Mouse (Mus musculus) neural tube, embryonic 13.5 days (tissue): Measurements from ENCODE around the gene Cul7. TPM values are rescaled to one million over a fixed set of nuclear protein-coding genes. Genes with fewer than 3 reads are reported as not detected.
A peak's percentile ranks its signal among the peaks of the same experiment; 100 is the strongest.

Experiments used
- ATAC-seq: fragments of 200-750 bp; cut with Nextera tagmentation; 2 replicates; pipeline ENCODE4 v1.8.0; 2017; ENCODE audit warnings: low read depth, mild to moderate bottlenecking, moderate TSS enrichment, moderate library complexity
- H3K27ac ChIP-seq: fragments of 300-500 bp; sonication (generic); replicated peaks from 2 replicates; pipeline ENCODE4 v1.5.1; 2015; ENCODE audit warnings: moderate library complexity, mild to moderate bottlenecking, inconsistent platforms
- H3K27me3 ChIP-seq: fragments of 300-500 bp; sonication (generic); 2 replicates; pipeline ENCODE4 v1.6.1; 2015; ENCODE audit warnings: mild to moderate bottlenecking, inconsistent platforms
- H3K36me3 ChIP-seq: fragments of 300-500 bp; sonication (generic); 2 replicates; pipeline ENCODE4 v1.6.1; 2015; ENCODE audit warnings: mild to moderate bottlenecking, inconsistent platforms
- H3K4me1 ChIP-seq: fragments of 300-500 bp; sonication (generic); replicated peaks from 2 replicates; pipeline ENCODE4 v1.6.1; 2015; ENCODE audit warnings: inconsistent platforms
- H3K4me2 ChIP-seq: fragments of 300-500 bp; sonication (generic); 2 replicates; pipeline ENCODE4 v1.6.1; 2015; ENCODE audit warnings: inconsistent platforms, mild to moderate bottlenecking, moderate library complexity
- H3K4me3 ChIP-seq: fragments of 300-500 bp; sonication (generic); 2 replicates; pipeline ENCODE4 v1.5.1; 2015; ENCODE audit warnings: mild to moderate bottlenecking, inconsistent platforms
- H3K9ac ChIP-seq: fragments of 300-500 bp; sonication (generic); 2 replicates; pipeline ENCODE4 v1.6.1; 2015; ENCODE audit warnings: moderate library complexity, mild to moderate bottlenecking, inconsistent platforms
- H3K9me3 ChIP-seq: fragments of 300-500 bp; sonication (generic); 2 replicates; pipeline ENCODE4 v1.6.1; 2016; ENCODE audit warnings: inconsistent platforms
- WGBS: fragments of 180-500 bp; shearing (Covaris S2); methylation state at CpG from one replicate; pipeline ENCODE4 v1.1.7; 2015; 5-methylcytosine and 5-hydroxymethylcytosine counted together
- polyA plus RNA-seq: library from polyadenylated mRNA; unstranded; fragments of >200 nt; fragmentation: Nextera tagmentation; extraction: Ambion mirVana; gene quantifications from 2 replicates; pipeline ENCODE4 v1.2.1, GENCODE M21; 2015

The Cul7 gene
- polyA plus RNA-seq, 1 experiment from 2014 or later, result 40.0 TPM

DNA sequence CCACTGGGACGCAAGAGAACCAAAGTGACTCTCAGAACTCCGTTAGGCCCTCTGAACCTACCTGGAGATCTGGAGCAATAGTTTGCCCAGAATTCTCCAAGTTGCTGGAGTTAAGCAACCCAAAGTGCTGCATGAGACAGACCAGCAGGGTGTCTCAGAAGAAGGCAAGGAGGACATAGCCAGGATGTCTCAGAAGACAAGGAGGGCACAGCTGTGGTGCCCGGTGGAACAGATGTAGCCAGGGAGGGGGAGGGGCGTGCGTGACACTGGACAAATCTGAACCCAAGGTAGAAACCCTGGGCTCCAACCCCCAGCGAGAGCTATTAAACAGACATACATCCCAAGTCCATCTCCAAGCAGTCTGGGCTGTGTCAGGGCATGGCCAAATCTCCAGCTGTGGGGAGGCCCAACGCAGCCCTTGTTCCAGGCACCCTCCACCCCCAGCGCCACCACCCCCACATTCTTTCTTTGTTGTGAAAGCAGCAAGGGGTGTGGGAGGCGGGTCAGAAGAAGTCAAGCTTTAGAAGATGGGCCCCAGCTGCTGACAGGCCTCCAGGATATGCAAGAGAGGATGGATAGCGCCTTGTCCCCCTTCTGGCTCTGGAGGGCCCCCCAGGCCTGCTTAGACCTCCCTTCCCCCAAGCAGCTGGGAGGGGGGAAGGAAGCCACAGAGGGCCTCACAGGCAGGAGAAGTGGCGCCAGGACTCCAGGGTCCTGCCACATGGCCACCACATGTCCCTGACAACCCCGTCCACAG, 20.3 kb upstream of the Cul7 start:
- WGBS, result 7% methylated on average over 12 of the region's 12 CpGs
- no peaks in the 10 kb centered on the region for H3K9me3 ChIP-seq
- peaks cover 42% of the 10 kb centered on the region for H3K36me3 ChIP-seq
- H3K4me1 ChIP-seq, result peaks cover 52% of the 10 kb centered on the region
- H3K4me2 ChIP-seq, result peak overlapping the region; percentile 82
- H3K4me3 ChIP-seq, result peak overlapping the region; percentile 98
- ATAC-seq, result peak; percentile 56
- peak overlapping the region; percentile 99 for H3K9ac ChIP-seq
- no peaks in the 10 kb centered on the region for H3K27me3 ChIP-seq
- H3K27ac ChIP-seq, result peak overlapping the region; percentile 93

DNA sequence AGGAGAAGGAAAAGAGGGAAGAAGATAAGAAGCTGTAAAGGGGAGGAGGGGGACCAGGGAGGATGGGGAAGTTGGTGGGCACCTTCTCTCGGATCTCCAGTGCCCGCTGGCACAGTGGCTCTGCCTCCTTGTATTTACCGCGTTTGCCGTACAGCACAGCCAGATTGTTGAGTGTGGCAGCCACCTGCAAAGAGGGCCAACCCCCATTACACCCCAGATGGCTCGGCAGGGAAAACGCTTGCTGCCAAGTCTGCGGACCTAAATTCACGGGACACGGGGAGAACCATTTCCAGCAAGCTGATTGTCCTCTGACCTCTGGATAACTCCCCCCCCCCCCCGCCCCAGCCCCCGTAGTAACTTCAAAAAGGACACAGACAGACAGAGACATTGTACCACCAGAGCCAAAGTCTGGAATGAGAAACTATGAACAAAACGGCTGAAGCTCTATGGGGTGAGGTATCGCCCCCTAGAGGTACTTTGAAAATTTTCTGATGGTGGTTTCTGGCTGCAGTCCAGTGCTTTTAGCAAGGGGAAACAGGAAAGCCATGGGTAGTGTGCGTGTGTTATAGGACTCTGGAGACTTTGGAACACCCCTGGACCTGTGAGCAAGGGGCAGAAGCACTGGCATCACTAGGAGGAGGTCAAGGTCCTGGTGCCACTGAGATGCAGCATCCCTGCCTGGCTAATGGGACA, 13.2 kb upstream of the Cul7 start:
- 0 out of 2 replicates have a peak overlapping the region, but pooled peaks have one; percentile 24 for H3K27ac ChIP-seq
- H3K4me1 ChIP-seq, result peaks cover 5% of the 10 kb centered on the region
- peaks cover 76% of the 10 kb centered on the region for H3K36me3 ChIP-seq
- H3K4me2 ChIP-seq, result peak overlapping the region; percentile 39
- no peak overlapping the region for H3K4me3 ChIP-seq
- WGBS, result 14% methylated on average over 15 of the region's 15 CpGs
- H3K9ac ChIP-seq, result peak overlapping the region; percentile 42
- H3K27me3 ChIP-seq, result no peaks in the 10 kb centered on the region
- H3K9me3 ChIP-seq, result no peaks in the 10 kb centered on the region
- ATAC-seq, result no peak; the same call in 1 of the 2 replicates

DNA sequence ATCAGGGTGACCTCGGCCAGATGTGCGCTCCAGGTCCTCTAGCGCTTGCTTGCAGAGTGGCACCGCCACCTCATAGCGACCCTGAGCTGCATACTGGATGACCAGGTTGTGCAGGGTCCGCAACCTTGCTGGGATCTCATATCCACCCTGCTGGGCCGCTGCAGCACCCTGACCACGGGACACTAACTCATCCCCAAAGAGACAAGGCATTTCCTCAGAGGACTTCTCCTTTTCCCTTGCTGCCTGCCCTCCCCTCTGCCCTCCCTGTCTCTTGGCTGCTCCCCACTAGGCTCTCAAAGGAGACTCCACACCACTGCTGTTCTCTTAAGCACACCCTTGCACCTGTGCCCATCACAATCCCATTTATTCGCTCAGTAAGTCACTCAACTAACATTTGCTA, 10.2 kb upstream of the Cul7 start:
- ATAC-seq, result no peak
- 78% methylated on average over 9 of the region's 9 CpGs for WGBS
- H3K9ac ChIP-seq, result no peak overlapping the region
- H3K27me3 ChIP-seq, result no peaks in the 10 kb centered on the region
- no peak overlapping the region for H3K4me2 ChIP-seq
- no peak overlapping the region for H3K27ac ChIP-seq
- H3K9me3 ChIP-seq, result no peaks in the 10 kb centered on the region
- peaks cover 16% of the 10 kb centered on the region for H3K4me1 ChIP-seq
- no peak overlapping the region for H3K4me3 ChIP-seq
- peaks cover 68% of the 10 kb centered on the region for H3K36me3 ChIP-seq

DNA sequence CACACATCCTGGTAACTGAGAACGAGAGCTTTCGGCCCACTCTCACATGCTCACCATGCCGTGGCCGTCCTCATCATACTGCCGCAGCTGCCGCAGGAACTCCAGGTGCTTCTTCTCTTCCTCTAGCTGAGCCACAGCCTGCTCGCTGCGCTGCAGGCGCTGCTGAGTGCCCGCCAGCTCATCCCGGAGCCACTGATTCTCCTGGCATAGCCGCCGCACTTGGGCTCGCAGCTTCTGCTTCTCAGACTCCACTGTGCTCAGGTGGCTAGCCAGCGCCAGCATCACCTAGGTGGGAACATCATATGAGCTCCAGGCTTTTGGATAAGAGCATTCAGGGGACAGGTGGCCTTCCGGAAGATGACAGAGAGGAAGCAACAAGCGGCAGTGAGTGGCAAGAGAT, 8.1 kb upstream of the Cul7 start:
- Histone ChIP-seq H3K9me3 (no peaks in the 10 kb centered on the region), H3K27ac (no peak overlapping the region), H3K4me3 (no peak overlapping the region), H3K4me1 (peaks cover 22% of the 10 kb centered on the region), H3K9ac (no peak overlapping the region), H3K27me3 (no peaks in the 10 kb centered on the region), H3K36me3 (peaks cover 53% of the 10 kb centered on the region), H3K4me2 (no peak overlapping the region)
- 93% methylated on average over 17 of the region's 17 CpGs for WGBS
- no peak for ATAC-seq

DNA sequence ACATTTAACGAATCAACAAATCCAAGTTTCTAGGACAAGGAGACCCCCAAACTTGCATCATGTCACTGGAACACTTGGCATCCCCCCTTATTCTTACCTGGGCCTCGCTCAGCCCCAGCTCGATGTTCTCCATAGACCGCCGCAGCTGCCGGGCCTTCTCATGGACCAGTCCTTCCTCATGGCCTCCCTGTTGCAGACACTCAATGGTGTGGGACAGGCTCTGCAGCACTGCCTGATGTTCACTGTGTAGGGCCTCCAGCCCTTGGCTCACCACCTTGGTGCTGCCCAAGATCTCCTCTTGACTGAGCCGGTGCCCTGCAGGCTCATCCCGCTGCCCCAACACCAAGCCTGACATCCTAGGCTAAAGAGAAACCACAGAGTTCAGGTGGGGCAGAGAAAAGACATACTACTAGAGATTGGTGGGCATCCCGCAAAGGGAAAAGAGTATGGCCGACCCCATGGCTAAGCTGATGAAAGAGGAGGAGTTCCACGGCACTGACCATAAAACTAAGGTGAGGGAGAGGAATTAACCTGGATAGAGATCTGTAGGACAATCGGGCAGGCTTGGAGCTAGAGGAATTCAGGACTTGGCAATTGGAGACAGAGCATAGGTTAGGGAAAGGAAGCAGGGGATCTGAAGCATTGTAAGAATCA, 5.9 kb upstream of the Cul7 start:
- H3K4me3 ChIP-seq, result peak overlapping the region; percentile 82
- no peak for ATAC-seq
- peak overlapping the region; percentile 92 for H3K4me2 ChIP-seq
- peak overlapping the region; percentile 89 for H3K9ac ChIP-seq
- WGBS, result 89% methylated on average over 12 of the region's 12 CpGs
- H3K36me3 ChIP-seq, result peaks cover 46% of the 10 kb centered on the region
- H3K27ac ChIP-seq, result no peak overlapping the region
- H3K27me3 ChIP-seq, result no peaks in the 10 kb centered on the region
- no peaks in the 10 kb centered on the region for H3K9me3 ChIP-seq
- H3K4me1 ChIP-seq, result peaks cover 27% of the 10 kb centered on the region

DNA sequence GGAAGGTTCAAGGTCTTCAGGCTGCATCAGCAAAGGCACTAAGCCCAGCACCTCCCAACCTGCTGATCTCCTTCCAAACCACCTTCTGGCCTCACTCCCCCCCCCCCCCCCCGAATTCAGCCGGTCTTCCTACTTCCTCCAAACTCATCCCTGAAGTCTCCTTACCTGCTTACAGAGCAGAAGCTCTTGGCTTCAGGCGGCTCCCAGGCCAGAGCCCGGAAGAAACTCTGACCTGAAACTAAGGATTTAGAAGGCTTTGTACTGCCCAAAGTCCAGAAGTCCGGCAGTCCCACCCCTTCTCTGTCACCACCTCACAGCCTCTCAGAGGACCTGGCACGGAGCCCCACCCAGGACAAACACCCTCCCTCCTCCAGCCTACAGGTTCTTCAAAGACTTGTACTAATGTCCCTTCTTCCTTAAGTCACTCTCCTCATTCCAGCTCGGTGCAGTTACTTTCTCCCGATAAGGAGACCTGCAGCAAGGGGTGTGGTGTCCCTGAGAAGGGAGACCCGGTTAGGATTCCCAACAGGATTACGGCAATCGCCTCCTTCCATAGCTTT, 5.1 kb upstream of the Cul7 start:
- peaks cover 34% of the 10 kb centered on the region for H3K4me1 ChIP-seq
- 19% methylated on average over 11 of the region's 11 CpGs for WGBS
- H3K9me3 ChIP-seq, result no peaks in the 10 kb centered on the region
- H3K27ac ChIP-seq, result peak overlapping the region; percentile 61
- H3K27me3 ChIP-seq, result no peaks in the 10 kb centered on the region
- peak overlapping the region; percentile 82 for H3K4me3 ChIP-seq
- 0 out of 2 replicates have a peak, but pooled peaks have one; percentile 2 for ATAC-seq
- peak overlapping the region; percentile 89 for H3K9ac ChIP-seq
- peak overlapping the region; percentile 92 for H3K4me2 ChIP-seq
- H3K36me3 ChIP-seq, result peaks cover 38% of the 10 kb centered on the region

DNA sequence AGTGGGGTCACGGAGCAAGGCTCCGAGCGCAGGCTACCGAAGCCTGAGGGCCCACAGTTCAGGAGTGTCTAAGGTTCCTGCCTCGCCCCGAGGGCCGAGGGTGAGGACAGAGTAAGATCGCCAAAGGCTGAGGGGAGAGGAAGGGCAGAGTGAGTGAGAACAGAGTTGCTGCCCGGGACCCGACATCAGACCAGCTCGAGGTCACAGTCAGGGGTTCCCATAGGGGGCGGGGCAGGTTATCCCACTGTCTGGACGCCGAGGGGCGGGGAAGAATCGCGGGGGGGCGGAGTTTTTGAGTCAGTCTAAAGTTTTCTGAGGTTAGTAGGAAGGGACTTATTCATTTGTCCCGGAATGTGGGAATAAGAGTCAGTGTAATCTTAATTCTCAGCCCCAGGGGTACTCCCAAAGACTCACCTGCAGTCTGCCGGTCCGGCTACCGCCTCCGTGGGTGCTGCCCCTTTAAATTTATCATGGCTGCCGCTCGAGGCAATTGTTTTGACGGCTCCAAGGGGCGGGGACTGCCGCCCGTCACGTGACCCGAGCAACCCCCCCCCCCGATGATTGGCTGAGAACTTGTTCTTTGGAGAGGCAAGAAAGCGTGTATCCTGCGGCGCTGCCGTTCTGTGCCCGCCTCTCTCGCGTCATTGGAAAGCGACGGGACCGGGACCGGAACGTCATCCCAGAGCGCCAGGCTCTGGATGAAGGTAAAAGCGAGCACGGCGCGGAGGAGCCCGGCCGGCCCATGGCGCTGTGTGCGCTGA, 4.4 kb upstream of the Cul7 start, which contains the start of the genes Klc4 and Mrpl2:
TSS of gene Klc4 (minus strand) at position 462 of the 761 bp plus-strand sequence.
TSS of gene Mrpl2 (plus strand) at position 669 of the 761 bp plus-strand sequence.
- H3K36me3 ChIP-seq, result peaks cover 31% of the 10 kb centered on the region
- H3K9ac ChIP-seq, result peak within 1 kb of the TSS; percentile 89
- under 1% methylated on average over 53 of the region's 53 CpGs for WGBS
- peak within 1 kb of the TSS; percentile 92 for H3K4me2 ChIP-seq
- ATAC-seq, result peak; percentile 66
- peaks cover 35% of the 10 kb centered on the region for H3K4me1 ChIP-seq
- peak within 1 kb of the TSS; percentile 82 for H3K4me3 ChIP-seq
- no peaks in the 10 kb centered on the region for H3K27me3 ChIP-seq
- H3K9me3 ChIP-seq, result no peaks in the 10 kb centered on the region
- peak within 1 kb of the TSS; percentile 91 for H3K27ac ChIP-seq

DNA sequence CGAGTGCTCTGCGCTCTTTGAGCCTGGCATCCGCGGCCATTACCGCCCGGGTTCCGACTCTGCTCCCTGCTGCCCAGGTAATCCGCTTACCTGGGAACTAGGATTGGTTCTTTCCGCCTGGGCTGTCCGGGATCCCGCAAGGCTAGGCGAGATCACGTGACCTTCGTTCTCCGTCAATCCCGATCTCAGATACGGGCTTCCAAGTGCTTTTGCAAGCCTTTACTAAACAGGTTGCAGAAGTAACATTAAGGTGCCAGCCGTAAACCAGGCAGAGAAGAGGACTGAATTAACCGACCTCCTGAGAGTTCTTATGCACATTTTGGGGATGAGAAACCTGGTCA, 3.8 kb upstream of the Cul7 start:
- Histone ChIP-seq H3K9ac (peak overlapping the region; percentile 78), H3K4me3 (peak overlapping the region; percentile 82), H3K4me2 (peak overlapping the region; percentile 77), H3K4me1 (peaks cover 41% of the 10 kb centered on the region), H3K27me3 (no peaks in the 10 kb centered on the region), H3K27ac (peak overlapping the region; percentile 91), H3K9me3 (no peaks in the 10 kb centered on the region), H3K36me3 (peaks cover 25% of the 10 kb centered on the region)
- no peak for ATAC-seq
- WGBS, result 0% methylated on average over 19 of the region's 19 CpGs

DNA sequence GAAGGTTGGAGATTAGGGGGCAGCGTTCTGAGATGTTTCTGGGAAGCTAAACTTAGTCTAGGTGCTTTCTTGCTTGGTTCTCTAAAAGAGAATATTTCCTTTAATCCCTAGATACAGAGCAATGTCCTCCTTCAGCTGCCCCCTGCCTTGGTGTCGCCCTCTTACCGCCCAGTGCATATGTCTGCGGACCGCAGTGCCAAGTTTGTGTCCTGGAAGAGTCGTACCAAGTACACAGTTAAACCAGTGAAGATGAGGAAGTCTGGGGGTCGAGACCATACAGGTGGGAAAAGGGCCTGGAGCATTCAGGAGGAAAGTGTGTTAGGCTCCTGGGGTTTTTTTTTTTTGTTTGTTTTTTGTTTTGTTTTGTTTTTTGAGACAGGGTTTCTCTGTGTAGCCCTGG, 2.9 kb upstream of the Cul7 start:
- no peak for ATAC-seq
- Histone ChIP-seq H3K9me3 (no peaks in the 10 kb centered on the region), H3K27me3 (no peaks in the 10 kb centered on the region), H3K4me2 (peak overlapping the region; percentile 77), H3K4me1 (peaks cover 51% of the 10 kb centered on the region), H3K36me3 (peaks cover 17% of the 10 kb centered on the region), H3K9ac (no peak overlapping the region; the same call in 1 of the 2 replicates), H3K4me3 (peak overlapping the region; percentile 82; the same call in 1 of the 2 replicates), H3K27ac (no peak overlapping the region)
- 91% methylated on average over 7 of the region's 7 CpGs for WGBS

DNA sequence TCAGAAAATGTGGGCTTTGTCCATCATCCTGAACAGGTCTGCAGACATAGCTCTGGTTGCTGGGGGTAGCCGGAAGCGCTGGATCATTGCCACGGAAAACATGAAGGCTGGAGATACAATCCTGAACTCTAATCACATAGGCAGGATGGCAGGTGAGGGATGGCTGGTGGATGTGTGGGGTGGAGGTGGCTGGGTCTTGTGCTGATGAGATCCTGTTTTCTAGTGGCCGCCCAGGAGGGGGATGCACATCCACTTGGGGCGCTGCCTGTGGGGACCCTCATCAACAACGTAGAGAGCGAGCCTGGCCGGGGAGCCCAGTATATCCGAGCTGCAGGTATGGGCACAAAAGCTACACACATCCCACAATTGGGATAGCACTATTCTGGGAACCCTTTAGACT, 1.7 kb upstream of the Cul7 start:
- 94% methylated on average over 9 of the region's 9 CpGs for WGBS
- Histone ChIP-seq H3K4me1 (peaks cover 62% of the 10 kb centered on the region), H3K27ac (no peak overlapping the region), H3K9me3 (no peaks in the 10 kb centered on the region), H3K36me3 (peaks cover 18% of the 10 kb centered on the region), H3K4me2 (no peak overlapping the region), H3K4me3 (no peak overlapping the region; the same call in 1 of the 2 replicates), H3K27me3 (no peaks in the 10 kb centered on the region), H3K9ac (no peak overlapping the region)
- no peak for ATAC-seq

DNA sequence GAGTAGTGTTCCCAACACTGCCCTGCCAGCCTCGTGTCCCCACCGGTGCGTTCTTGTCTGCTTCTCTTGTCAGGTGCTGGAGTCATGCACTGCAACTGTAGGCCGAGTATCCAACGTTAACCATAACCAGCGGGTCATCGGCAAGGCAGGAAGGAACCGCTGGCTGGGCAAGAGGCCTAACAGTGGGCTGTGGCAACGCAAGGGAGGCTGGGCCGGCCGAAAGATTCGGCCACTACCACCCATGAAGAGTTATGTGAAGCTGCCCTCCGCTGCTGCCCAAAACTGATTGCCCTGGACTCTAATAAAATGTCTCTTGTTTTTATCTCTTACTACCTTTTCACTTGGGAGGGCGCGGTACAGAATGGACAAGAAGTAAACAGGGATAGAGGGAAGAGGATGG, 326 bp upstream of the Cul7 start:
- Histone ChIP-seq H3K9ac (peak overlapping the region; percentile 96), H3K4me1 (peaks cover 60% of the 10 kb centered on the region), H3K9me3 (no peaks in the 10 kb centered on the region), H3K4me2 (peak overlapping the region; percentile 91), H3K36me3 (peaks cover 26% of the 10 kb centered on the region), H3K27ac (peak overlapping the region; percentile 96), H3K27me3 (no peaks in the 10 kb centered on the region), H3K4me3 (peak overlapping the region; percentile 74)
- WGBS, result 38% methylated on average over 15 of the region's 15 CpGs
- no peak for ATAC-seq
